10 mouse cellular contexts compared by ENCODE assay signal in the genomic region with DNA sequence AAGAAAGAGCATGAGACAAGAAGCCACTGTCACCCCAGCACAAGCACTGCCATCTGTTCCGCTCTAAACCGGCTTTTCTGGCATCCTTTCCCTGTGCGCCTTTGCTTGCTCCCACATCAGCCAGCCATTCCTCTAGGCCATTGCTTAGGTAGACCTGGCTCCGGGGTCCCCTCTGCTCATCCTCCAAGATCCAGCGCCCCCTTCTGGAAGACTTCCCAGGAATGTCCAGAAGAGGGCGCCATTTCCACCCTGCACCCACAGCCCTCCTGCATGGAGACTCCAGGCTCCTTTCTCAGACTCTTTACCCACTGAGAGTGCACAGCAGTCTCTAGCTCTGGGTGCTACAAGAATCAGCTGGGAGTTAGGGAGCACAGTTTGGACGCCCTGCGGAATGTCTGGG. TPM values are rescaled to one million over a fixed set of nuclear protein-coding genes. Genes with fewer than 3 reads are reported as not detected.
DNase-seq lines count a peak whose midpoint lies in the region; ATAC-seq lines count a peak whose summit lies in the region.
"Had no signal": no experiment of that assay in that cellular context is flagged by ENCODE, and none has a peak within 500 bp of the region (broad histone marks: within the 10 kb centered on the region; RNA-seq: fewer than 3 reads in every experiment).

No protein-coding gene starts in this region.

- H3K9ac ChIP-seq in liver, embryonic 11.5 days (ENCODE audit: low read depth, low read length), result no peak overlapping the region

- no peak overlapping the region for H3K27ac ChIP-seq in liver, embryonic 11.5 days (ENCODE audit: low read depth, low read length)

- H3K27me3 ChIP-seq in liver, embryonic 11.5 days (replicated peaks; ENCODE audit: control insufficient read depth, insufficient read depth, low read length), result no peaks in the 10 kb centered on the region
- H3K27me3 ChIP-seq: Patski had no signal

- ATAC-seq in liver, embryonic 11.5 days (replicated peaks; ENCODE audit: low FRiP score), result no peak
- ATAC-seq: Patski had no signal

- 54% methylated on average over 8 of the region's 8 CpGs for WGBS in liver, embryonic 11.5 days

- H3K4me2 ChIP-seq in liver, embryonic 11.5 days, result no peak overlapping the region

- peaks cover 5% of the 10 kb centered on the region for H3K4me1 ChIP-seq in liver, embryonic 11.5 days (replicated peaks; ENCODE audit: control insufficient read depth, insufficient read depth, low read length)

- no peaks in the 10 kb centered on the region; the same call in 1 of the 2 replicates for H3K36me3 ChIP-seq in liver, embryonic 11.5 days (ENCODE audit: control insufficient read depth, insufficient read depth, low read length)

- peak; percentile 48 to 49 for DNase-seq in adrenal gland, adult 18-20 months (ENCODE audit: low spot score in 2 of 2)
- DNase-seq in adrenal gland, adult 8-10 months, result no peak
- DNase-seq in liver, result peak; percentile 58
- DNase-seq in liver, embryonic 11.5 days (ENCODE audit: low spot score), result no peak
- peak; percentile 41 for DNase-seq in c-Kit-negative CD71-positive TER-119-positive erythroid progenitor cells, embryonic 14.5 days (ENCODE audit: low read depth, low spot score)
- peak; percentile 55 to 58 for DNase-seq in kidney, postnatal 25 days
- peak; percentile 64 for DNase-seq in mesoderm, embryonic 11.5 days (ENCODE audit: low read depth, low spot score)
- DNase-seq in thymus, postnatal 25 days, result peak; percentile 71

- H3K4me3 ChIP-seq in liver, embryonic 11.5 days (ENCODE audit: low read depth, low read length), result no peak overlapping the region

- H3K9me3 ChIP-seq in liver, embryonic 11.5 days (ENCODE audit: control insufficient read depth, low read length), result no peaks in the 10 kb centered on the region

RNA-seq across cellular contexts. Expression of a gene that starts 4.3 kb away (rescaled TPM):
- 10 to 100 TPM; 58.0 to 85.4 TPM for total RNA-seq in adrenal gland, adult 18-20 months (2021)
- 100 to 1,000 TPM in 2 of 4 experiments, 10 to 100 TPM in 2; 71.1 to 132 (median 86.3) TPM for total RNA-seq in adrenal gland, adult 8-10 months (2022)
- 34.6 and 40.6 TPM in 2 replicates for polyA plus RNA-seq in liver, embryonic 11.5 days (2014; fragmentation: Nextera tagmentation; extraction: Ambion mirVana)

RNA-seq across cellular contexts. Expression of a gene that starts 19.9 kb away (rescaled TPM):
- 1 to 10 TPM; 6.9 to 9.2 TPM for total RNA-seq in adrenal gland, adult 18-20 months (2021)
- total RNA-seq in adrenal gland, adult 8-10 months (2022), result 10 to 100 TPM in 2 of 4 experiments, 1 to 10 TPM in 2; 8.6 to 33.7 (median 19.6) TPM
- polyA plus RNA-seq in liver, embryonic 11.5 days (2014; fragmentation: Nextera tagmentation; extraction: Ambion mirVana), result 3.7 and 3.9 TPM in 2 replicates

RNA-seq across cellular contexts. Expression of a gene that starts 23.9 kb away (rescaled TPM):
- total RNA-seq in adrenal gland, adult 18-20 months (2021), result not detected
- total RNA-seq in adrenal gland, adult 8-10 months (2022), result not detected
- not detected in 2 replicates for polyA plus RNA-seq in liver, embryonic 11.5 days (2014; fragmentation: Nextera tagmentation; extraction: Ambion mirVana)
- polyA plus RNA-seq: heart, embryonic 16.5 days; Patski had no signal

RNA-seq across cellular contexts. Expression of a gene that starts 30.4 kb away (rescaled TPM):
- total RNA-seq in adrenal gland, adult 18-20 months (2021), result 10 to 100 TPM; 16.2 to 19.9 TPM
- total RNA-seq in adrenal gland, adult 8-10 months (2022), result 10 to 100 TPM; 27.5 to 39.2 (median 31.5) TPM
- polyA plus RNA-seq in liver, embryonic 11.5 days (2014; fragmentation: Nextera tagmentation; extraction: Ambion mirVana), result 131 and 134 TPM in 2 replicates

RNA-seq across cellular contexts. Expression of a gene that starts 31.2 kb away (rescaled TPM):
- 10 to 100 TPM; 55.8 to 88.9 TPM for total RNA-seq in adrenal gland, adult 18-20 months (2021)
- 10 to 100 TPM; 64.2 to 93.2 (median 75.4) TPM for total RNA-seq in adrenal gland, adult 8-10 months (2022)
- polyA plus RNA-seq in liver, embryonic 11.5 days (2014; fragmentation: Nextera tagmentation; extraction: Ambion mirVana), result 133 and 151 TPM in 2 replicates

Comparison
In these comparisons a context has a peak if more than half of its experiments do, and no peak if none do; other contexts are left out.
1. DNase-seq: peak in adrenal gland, adult 18-20 months (2 of 2), liver (single experiment), c-Kit-negative CD71-positive TER-119-positive erythroid progenitor cells, embryonic 14.5 days (single experiment), kidney, postnatal 25 days (2 of 2), mesoderm, embryonic 11.5 days (single experiment) and thymus, postnatal 25 days (single experiment); none in adrenal gland, adult 8-10 months (single experiment) and liver, embryonic 11.5 days (single experiment).